Comparison of ENCODE assay signal across 23 mouse cellular contexts in genomic region chr14:79716704-79717103, GRCm38 (mm10). TPM values are rescaled to one million over a fixed set of nuclear protein-coding genes. Genes with fewer than 3 reads are reported as not detected.
"Had no signal": no experiment of that assay in that cellular context is flagged by ENCODE, and none has a peak within 500 bp of the region (broad histone marks: within the 10 kb centered on the region; RNA-seq: fewer than 3 reads in every experiment).

No protein-coding gene starts in this region.

- H3K27ac ChIP-seq: liver, embryonic 14.5 days; midbrain, embryonic 10.5 days; neural tube, embryonic 12.5 days had no signal

- H3K4me3 ChIP-seq: midbrain, embryonic 10.5 days; myocyte; neural tube, embryonic 12.5 days had no signal

- ATAC-seq: midbrain, embryonic 16.5 days had no signal

- H3K4me2 ChIP-seq: lung, embryonic 14.5 days; neural tube, embryonic 12.5 days had no signal

- H3K27me3 ChIP-seq: neural tube, embryonic 12.5 days had no signal

- H3K9me3 ChIP-seq: midbrain, embryonic 10.5 days; neural tube, embryonic 12.5 days had no signal

- H3K9ac ChIP-seq: liver, embryonic 14.5 days; lung, embryonic 14.5 days; neural tube, embryonic 12.5 days had no signal

- H3K36me3 ChIP-seq: midbrain, embryonic 10.5 days; neural tube, embryonic 12.5 days had no signal

- DNase-seq: lung, adult 18-20 months; lung, embryonic 14.5 days; lung, postnatal 10 days; lung, postnatal 4 days; midbrain, embryonic 14.5 days; retina, postnatal 1 day; right cerebral cortex, adult 18-20 months; right cerebral cortex, postnatal 25 days; right cerebral cortex, postnatal 4 days; spleen, adult 18-20 months; thymus, adult 18-20 months; thymus, postnatal 14 days; thymus, postnatal 36 days had no signal

- H3K4me1 ChIP-seq: midbrain, embryonic 10.5 days; neural tube, embryonic 12.5 days had no signal

RNA-seq across cellular contexts. Expression of gene Pcdh8, which starts 54.4 kb away (rescaled TPM):
- total RNA-seq: megakaryocyte, adult 5-6 weeks; megakaryocyte-erythroid progenitor cell, adult 5-6 weeks had no signal
- polyA plus RNA-seq: liver, embryonic 14.5 days; liver, embryonic 16.5 days; lung, embryonic 16.5 days had no signal

RNA-seq across cellular contexts. Expression of gene Cnmd, which starts 54.7 kb away (rescaled TPM):
- total RNA-seq: megakaryocyte-erythroid progenitor cell, adult 5-6 weeks had no signal
- polyA plus RNA-seq: myocyte; small intestine, adult 2 months had no signal
